Mouse (Mus musculus) midbrain, embryonic 11.5 days (tissue): ENCODE results near the gene Podn. TPM values are rescaled to one million over a fixed set of nuclear protein-coding genes. Genes with fewer than 3 reads are reported as not detected.
A peak's percentile ranks its signal among the peaks of the same experiment; 100 is the strongest.
"Not testable (repeated sequence)": the region's sequence is repeated elsewhere in the genome, so short reads cannot be mapped to it uniquely, and the experiment has no call there.

Experiments used
- ATAC-seq: fragments of 200-750 bp; cut with Nextera tagmentation; 2 replicates; pipeline ENCODE4 v1.8.0; 2017; ENCODE audit warnings: moderate TSS enrichment, moderate library complexity; ENCODE audit not compliant: low FRiP score
- DNase-seq: peaks from one replicate; pipeline ENCODE4 v3.0.0; 2015; ENCODE audit warnings: low spot score; ENCODE audit errors: missing footprints
- H3K27ac ChIP-seq: fragments of 300-500 bp; sonication (generic); 2 replicates; pipeline ENCODE4 v1.5.1; 2014; ENCODE audit warnings: low read depth, low read length
- H3K27me3 ChIP-seq: fragments of 300-500 bp; sonication (generic); 2 replicates; pipeline ENCODE4 v1.6.1; 2014; ENCODE audit warnings: mild to moderate bottlenecking, low read length, moderate library complexity, mixed read lengths; ENCODE audit not compliant: control insufficient read depth, insufficient read depth
- H3K36me3 ChIP-seq: fragments of 300-500 bp; sonication (generic); 2 replicates; pipeline ENCODE4 v1.6.1; 2014; ENCODE audit warnings: mild to moderate bottlenecking, low read length, moderate library complexity, mixed read lengths; ENCODE audit not compliant: control insufficient read depth, insufficient read depth
- H3K4me1 ChIP-seq: fragments of 300-500 bp; sonication (generic); 2 replicates; pipeline ENCODE4 v1.6.1; 2014; ENCODE audit warnings: low read length; ENCODE audit not compliant: control insufficient read depth, insufficient read depth
- H3K4me2 ChIP-seq: fragments of 300-500 bp; sonication (generic); 2 replicates; pipeline ENCODE4 v1.6.1; 2014; ENCODE audit warnings: mild to moderate bottlenecking, moderate library complexity
- H3K4me3 ChIP-seq: fragments of 300-500 bp; sonication (generic); 2 replicates; pipeline ENCODE4 v1.5.1; 2014; ENCODE audit warnings: low read depth, low read length
- H3K9ac ChIP-seq: fragments of 300-500 bp; sonication (generic); 2 replicates; pipeline ENCODE4 v1.6.1; 2014; ENCODE audit warnings: low read length
- H3K9me3 ChIP-seq: fragments of 300-500 bp; sonication (generic); 2 replicates; pipeline ENCODE4 v1.6.1; 2016; ENCODE audit warnings: low read length; ENCODE audit not compliant: control insufficient read depth
- WGBS: fragments of 180-500 bp; shearing (Covaris S2); extraction: QIAGEN DNeasy Blood & Tissue Kit; methylation state at CpG from one replicate; pipeline ENCODE4 v1.1.7; 2014; 5-methylcytosine and 5-hydroxymethylcytosine counted together
- polyA plus RNA-seq: library from polyadenylated mRNA; unstranded; fragments of >200 nt; fragmentation: Nextera tagmentation; extraction: Ambion mirVana; gene quantifications from 2 replicates; pipeline ENCODE4 v1.2.1, GENCODE M21; 2014

Podn gene
- polyA plus RNA-seq, 1 experiment from 2014 or later, result 0.45 TPM

DNA sequence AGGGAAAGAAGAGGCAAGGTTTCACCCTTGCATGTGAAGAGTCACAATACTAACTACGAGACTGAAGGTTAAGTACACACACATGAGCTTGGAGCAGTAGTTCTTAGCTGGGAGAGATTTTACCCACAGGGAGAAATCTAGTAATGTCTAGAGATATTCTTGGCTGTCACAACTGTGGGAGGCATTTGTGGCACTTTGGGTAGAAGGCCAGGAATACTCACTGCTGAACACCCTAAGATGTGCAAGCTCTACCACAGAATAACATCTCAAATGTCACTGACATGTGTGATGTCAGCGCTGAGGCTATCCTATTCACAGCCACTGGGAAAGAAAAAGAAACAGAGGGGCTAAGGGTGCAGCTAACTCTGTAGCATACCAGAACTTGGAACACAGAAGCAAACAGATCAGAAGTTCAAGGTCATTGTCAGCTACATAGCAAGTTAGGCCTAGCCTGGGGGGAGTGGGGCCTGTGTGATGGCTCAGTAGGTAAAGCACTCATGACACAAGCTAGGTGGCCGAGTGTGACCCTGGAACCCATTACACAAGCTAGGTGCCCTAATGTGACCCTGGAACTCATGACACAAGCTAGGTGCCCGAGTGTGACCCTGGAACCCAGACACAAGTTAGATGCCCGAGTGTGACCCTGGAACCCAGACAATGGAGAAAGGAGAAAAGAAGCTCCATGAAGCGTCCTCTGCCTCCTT, 13.1 kb downstream of the Podn start:
- H3K4me2 ChIP-seq, result no peak overlapping the region
- H3K4me1 ChIP-seq, result peaks cover 4% of the 10 kb centered on the region; the same call in 1 of the 2 replicates
- DNase-seq (no peak), ATAC-seq (no peak)
- no peak overlapping the region for H3K4me3 ChIP-seq
- WGBS, result 83% methylated on average over 6 of the region's 6 CpGs
- no peak overlapping the region for H3K9ac ChIP-seq
- no peaks in the 10 kb centered on the region for H3K9me3 ChIP-seq
- H3K27ac ChIP-seq, result no peak overlapping the region
- no peaks in the 10 kb centered on the region for H3K36me3 ChIP-seq
- no peaks in the 10 kb centered on the region for H3K27me3 ChIP-seq

DNA sequence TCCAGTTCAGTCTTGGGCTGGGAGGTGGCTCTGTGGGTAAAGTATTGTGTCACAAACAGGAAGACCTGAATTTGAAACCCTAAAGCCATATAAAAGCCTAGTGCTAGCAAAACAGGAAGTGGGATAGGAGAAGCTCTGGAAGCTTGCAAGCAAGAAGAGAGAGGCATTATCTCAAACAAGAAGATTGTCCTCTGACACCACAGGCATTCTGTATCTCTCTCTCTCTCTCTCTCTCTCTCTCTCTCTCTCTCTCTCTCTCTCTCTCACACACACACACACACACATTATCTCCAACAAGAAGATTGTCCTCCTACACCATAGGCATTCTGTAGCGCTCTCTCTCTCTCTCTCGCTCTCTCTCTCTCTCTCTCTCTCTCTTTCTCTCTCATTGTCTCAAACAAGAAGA, 13.8 kb downstream of the Podn start:
- Histone ChIP-seq H3K9me3 (no peaks in the 10 kb centered on the region), H3K36me3 (no peaks in the 10 kb centered on the region), H3K4me2 (no peak overlapping the region), H3K4me3 (no peak overlapping the region), H3K27ac (no peak overlapping the region), H3K4me1 (peaks cover 4% of the 10 kb centered on the region; the same call in 1 of the 2 replicates), H3K9ac (no peak overlapping the region), H3K27me3 (no peaks in the 10 kb centered on the region)
- DNase-seq (no peak), ATAC-seq (no peak)
- 94% methylated on average over 2 of the region's 2 CpGs for WGBS

DNA sequence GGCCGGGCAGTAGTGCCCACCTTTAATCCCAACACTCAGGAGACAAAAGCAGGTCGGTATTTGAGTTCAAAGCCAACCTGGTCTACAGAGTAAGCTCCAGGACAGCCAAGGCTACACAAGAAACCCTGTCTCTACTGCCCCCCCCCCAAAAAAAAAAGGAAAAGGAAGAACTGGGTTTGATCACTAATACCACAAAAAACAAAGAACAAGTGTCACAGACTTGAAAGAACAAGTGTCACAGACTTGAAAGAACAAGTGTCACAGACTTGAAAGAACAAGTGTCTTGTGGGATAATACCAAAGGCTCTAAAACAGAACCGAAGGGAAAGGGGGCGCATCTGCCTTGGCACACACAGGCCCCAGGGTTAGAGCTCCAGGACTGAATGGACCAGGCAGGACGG, 15.4 kb downstream of the Podn start:
- DNase-seq (no peak), ATAC-seq (no peak)
- H3K27ac ChIP-seq, result no peak overlapping the region
- no peaks in the 10 kb centered on the region for H3K9me3 ChIP-seq
- H3K9ac ChIP-seq, result no peak overlapping the region
- 69% methylated on average over 5 of the region's 5 CpGs for WGBS
- H3K4me2 ChIP-seq, result no peak overlapping the region
- H3K36me3 ChIP-seq, result no peaks in the 10 kb centered on the region
- no peaks in the 10 kb centered on the region for H3K27me3 ChIP-seq
- H3K4me3 ChIP-seq, result no peak overlapping the region
- peaks cover 4% of the 10 kb centered on the region; the same call in 1 of the 2 replicates for H3K4me1 ChIP-seq

DNA sequence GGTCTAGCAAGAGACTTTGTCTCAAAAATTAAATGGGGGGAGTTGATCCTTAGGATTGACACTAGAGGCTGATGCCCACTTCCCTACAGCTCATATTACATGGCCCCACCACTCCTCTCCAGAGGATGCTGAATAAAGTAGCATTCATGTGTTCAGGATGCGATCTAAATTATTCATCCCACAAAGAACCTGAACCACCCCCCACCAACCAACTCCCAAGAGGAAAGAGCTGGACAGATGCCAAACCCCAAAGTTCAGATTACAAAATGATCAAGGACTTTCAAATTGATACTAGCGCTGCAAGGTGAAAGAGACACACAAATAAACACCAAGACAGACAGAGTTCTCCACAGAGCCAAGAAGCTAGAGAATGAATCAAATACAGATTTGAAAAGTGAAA, 16.5 kb downstream of the Podn start:
- ATAC-seq (no peak; the same call in 1 of the 2 replicates), DNase-seq (peak; percentile 91)
- Histone ChIP-seq H3K9ac (no peak overlapping the region), H3K4me2 (no peak overlapping the region), H3K27ac (no peak overlapping the region; the same call in 1 of the 2 replicates), H3K36me3 (no peaks in the 10 kb centered on the region), H3K4me3 (no peak overlapping the region), H3K4me1 (peaks cover 4% of the 10 kb centered on the region; the same call in 1 of the 2 replicates), H3K27me3 (no peaks in the 10 kb centered on the region), H3K9me3 (no peaks in the 10 kb centered on the region)
- WGBS, result 69% methylated on average over 2 of the region's 2 CpGs

DNA sequence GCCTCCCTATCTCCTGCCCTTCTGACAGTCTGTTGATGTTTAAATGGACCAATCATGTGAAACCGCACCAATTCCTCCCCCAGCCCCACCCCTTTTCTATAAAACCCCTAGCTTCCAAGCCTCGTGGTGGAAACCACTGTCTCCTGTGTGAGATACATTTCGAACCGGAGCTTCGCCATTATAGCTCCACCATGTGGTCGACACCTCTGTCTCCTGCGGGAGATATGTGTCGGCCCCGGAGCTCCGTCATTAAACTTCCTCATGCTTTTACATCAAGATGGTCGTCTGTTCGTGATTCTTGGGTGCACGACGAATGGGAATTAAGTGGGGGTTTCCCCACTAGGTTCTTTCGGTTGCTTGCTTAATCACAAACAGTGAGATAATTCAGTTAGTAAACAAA, 17.1 kb downstream of the Podn start:
- 86% methylated on average over 15 of the region's 15 CpGs for WGBS
- H3K27me3 ChIP-seq, DNase-seq, H3K4me3 ChIP-seq, H3K9me3 ChIP-seq, ATAC-seq, H3K9ac ChIP-seq, H3K27ac ChIP-seq, H3K4me2 ChIP-seq, H3K36me3 ChIP-seq, H3K4me1 ChIP-seq: not testable (repeated sequence)

DNA sequence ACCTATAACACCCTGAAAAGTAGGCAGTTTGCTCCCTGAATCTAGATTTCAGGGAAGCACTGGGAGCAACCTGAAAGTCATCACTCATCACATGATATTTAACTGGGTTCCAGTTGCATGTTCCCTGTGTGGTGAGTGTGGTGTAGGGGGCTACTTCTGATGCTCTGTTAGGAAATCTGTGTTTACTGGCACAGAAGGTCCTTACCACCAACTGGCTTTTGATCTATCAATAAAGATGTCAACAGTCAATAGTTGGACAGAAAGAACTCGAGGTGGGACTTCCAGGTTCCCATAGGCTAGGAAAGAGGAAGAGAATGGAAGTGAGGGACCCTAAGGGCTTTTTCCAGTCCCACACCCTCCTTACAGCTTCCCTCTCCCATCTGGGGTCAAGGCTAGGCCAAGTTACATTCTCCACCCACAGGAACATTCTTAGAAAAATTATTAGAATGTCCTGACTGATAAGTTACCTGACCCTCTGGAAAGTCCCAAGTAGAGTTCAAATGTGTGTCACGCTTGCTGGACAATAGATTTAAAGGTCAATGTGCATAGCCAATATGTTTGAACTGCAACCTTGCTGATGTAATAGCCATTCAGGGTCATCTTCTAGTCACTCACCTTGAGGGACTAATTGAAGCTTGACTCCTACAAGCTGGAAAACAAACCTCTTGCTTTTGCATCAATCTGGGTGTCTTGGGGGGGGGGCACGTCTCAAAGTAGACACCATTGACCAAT, 18.9 kb downstream of the Podn start:
- Histone ChIP-seq H3K27me3 (no peaks in the 10 kb centered on the region), H3K4me3 (no peak overlapping the region), H3K36me3 (no peaks in the 10 kb centered on the region), H3K9ac (no peak overlapping the region), H3K4me2 (no peak overlapping the region), H3K27ac (no peak overlapping the region), H3K4me1 (peaks cover 4% of the 10 kb centered on the region; the same call in 1 of the 2 replicates), H3K9me3 (no peaks in the 10 kb centered on the region)
- DNase-seq, result no peak
- no peak for ATAC-seq
- 79% methylated on average over 3 of the region's 3 CpGs for WGBS

DNA sequence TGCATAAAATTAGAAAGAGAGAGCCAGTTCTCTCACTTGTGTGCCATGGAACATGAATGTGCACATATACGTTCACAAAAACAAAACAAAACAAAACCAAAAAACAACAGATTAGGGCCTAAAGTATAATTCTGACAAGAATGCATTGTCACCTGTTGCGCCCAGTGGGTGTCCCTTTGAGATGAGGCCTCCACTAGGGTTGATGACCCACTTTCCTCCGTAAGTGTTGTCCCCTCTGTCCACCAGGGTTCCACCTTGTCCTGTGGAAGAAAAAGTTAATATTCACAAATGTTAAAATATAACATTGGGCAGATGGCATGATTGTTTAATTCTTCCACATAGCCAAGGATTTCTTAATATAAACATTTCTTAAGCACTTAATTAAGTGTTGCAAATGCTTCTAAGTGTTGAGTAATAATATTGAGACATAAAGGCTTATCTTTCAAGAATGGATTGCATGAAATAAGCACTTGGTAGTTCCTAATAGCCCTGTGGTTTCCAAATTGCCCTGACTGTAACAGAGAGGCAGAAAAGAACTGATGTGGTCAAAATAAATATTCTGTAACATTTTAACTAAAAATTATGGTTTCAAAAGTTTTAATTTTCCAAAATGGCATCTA, 21.9 kb downstream of the Podn start:
- Histone ChIP-seq H3K27me3 (no peaks in the 10 kb centered on the region), H3K36me3 (no peaks in the 10 kb centered on the region)
- 81% methylated on average over 3 of the region's 3 CpGs for WGBS

DNA sequence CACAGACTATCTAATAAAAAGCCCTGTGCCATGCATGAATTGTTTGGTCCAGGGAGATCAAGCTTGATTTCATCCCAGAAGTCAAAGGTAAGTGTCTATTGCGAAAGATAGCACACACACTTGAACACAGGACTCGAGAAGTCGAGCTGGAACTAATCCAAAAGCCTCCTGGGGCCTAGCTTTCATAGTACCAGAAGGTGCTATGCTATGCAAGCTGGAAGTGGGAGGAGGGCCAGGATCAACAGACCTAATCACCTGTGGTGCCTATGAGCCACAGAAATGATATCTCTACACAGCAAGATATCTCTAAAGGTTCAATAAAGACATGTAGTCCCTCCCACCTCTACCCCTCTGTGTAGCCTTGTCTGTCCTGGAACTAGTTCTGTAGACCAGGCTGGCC, 24.2 kb downstream of the Podn start:
- no peaks in the 10 kb centered on the region for H3K36me3 ChIP-seq
- peaks cover 6% of the 10 kb centered on the region for H3K4me1 ChIP-seq
- no peaks in the 10 kb centered on the region for H3K9me3 ChIP-seq
- no peaks in the 10 kb centered on the region for H3K27me3 ChIP-seq
- H3K4me3 ChIP-seq, result no peak overlapping the region
- ATAC-seq (no peak), DNase-seq (no peak)
- WGBS, result 93% methylated on average over 3 of the region's 3 CpGs
- no peak overlapping the region for H3K4me2 ChIP-seq
- no peak overlapping the region for H3K27ac ChIP-seq
- H3K9ac ChIP-seq, result no peak overlapping the region

More for the DNA sequence above, 21.9 kb downstream of the Podn start:
- no peak overlapping the region for H3K4me3 ChIP-seq
- H3K4me2 ChIP-seq, result no peak overlapping the region
- no peak overlapping the region for H3K9ac ChIP-seq
- no peak for DNase-seq
- H3K27ac ChIP-seq, result no peak overlapping the region
- no peak for ATAC-seq
- no peaks in the 10 kb centered on the region for H3K9me3 ChIP-seq
- peaks cover 6% of the 10 kb centered on the region for H3K4me1 ChIP-seq
